Mouse (Mus musculus): ENCODE measurements around the gene Cpd.

Cpd gene

GRCm38 (mm10) chr11:76851512-76851911 is 4.7 kb upstream of the Cpd start:
- in situ Hi-C loops (cut with MboI; ENCODE audit: low pct_unique_long_range_greater_than_20kb in 1 of 2, low sequenced_read_pairs in 2 of 2, unreplicated experiment in 1 of 2), result no loop called here

GRCm38 (mm10) chr11:76849596-76849995 is 2.8 kb upstream of the Cpd start:
- in situ Hi-C loops (cut with MboI; ENCODE audit: low pct_unique_long_range_greater_than_20kb in 1 of 2, low sequenced_read_pairs in 2 of 2, unreplicated experiment in 1 of 2), result no loop called here

DNA sequence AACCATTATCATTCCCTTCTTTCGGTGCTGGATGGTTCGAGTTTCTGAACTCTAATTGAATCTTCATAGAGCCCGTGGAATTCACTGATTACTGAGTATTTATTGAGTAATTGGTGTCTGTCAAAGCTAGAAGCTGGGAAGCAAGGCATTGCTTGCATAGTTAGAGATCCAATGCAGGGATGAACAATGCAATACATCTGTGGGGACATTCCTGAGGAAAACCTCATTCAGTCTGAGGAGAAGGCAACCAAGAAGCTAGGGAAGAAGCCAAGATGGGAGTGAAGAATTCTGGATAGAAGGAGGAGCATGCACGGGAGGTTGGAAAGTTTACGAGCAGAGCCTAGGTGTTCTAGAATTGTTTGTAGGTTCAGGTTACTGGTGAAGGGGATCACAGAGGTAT is 1.3 kb upstream of the Cpd start:
- in situ Hi-C loops (cut with MboI; ENCODE audit: low pct_unique_long_range_greater_than_20kb in 1 of 2, low sequenced_read_pairs in 2 of 2, unreplicated experiment in 1 of 2), result no loop called here

DNA sequence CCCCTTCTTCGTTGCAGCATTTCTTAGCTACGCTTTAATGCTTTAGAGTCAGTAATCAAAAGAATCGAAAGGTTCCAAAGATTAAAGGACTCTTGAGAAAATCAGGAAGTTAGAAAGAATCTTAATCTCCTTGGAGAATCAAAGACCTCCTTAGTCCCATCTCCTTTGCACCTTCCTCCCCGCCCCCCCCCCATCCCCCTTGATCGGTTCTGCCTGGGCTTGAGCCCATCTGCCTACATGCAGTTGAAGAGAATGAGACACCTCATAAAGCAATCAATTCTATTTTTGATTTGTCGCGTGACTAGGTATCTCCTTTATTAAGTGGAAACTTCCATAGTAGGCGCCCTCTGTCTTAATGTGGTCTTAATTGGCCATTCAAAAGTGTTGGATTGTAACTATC is 536 bp upstream of the Cpd start:
- in situ Hi-C loops (cut with MboI; ENCODE audit: low pct_unique_long_range_greater_than_20kb in 1 of 2, low sequenced_read_pairs in 2 of 2, unreplicated experiment in 1 of 2), result no loop called here

GRCm38 (mm10) chr11:76846011-76846877 is 574 bp downstream of the Cpd start:
- in situ Hi-C loops (cut with MboI; ENCODE audit: low pct_unique_long_range_greater_than_20kb in 1 of 2, low sequenced_read_pairs in 2 of 2, unreplicated experiment in 1 of 2), result no loop called here

- in situ Hi-C loops (cut with MboI; ENCODE audit: low pct_unique_long_range_greater_than_20kb in 1 of 2, low sequenced_read_pairs in 2 of 2, unreplicated experiment in 1 of 2), result no loop called here
Observed at GRCm38 (mm10) chr11:76845275-76845980, 1.4 kb downstream of the Cpd start.

DNA sequence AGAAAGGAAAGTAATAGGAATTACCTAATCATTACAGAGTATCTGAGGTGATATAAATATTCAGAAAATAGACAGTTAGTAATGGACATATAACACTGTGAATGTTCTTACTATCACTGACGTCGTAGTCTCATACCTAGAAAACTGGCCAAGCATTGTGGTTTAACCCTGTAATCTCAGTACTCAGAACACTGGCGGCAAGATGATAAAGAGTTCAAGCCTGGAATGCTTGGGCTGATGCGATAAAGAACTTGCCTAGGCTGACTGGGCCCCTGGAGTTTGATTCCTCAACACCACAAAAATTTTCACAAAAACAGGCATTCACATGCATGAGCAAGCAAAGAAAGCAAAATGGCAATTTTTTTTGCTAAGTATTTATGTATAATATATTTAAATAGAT is 8.2 kb downstream of the Cpd start:
- in situ Hi-C loops (cut with MboI; ENCODE audit: low pct_unique_long_range_greater_than_20kb in 1 of 2, low sequenced_read_pairs in 2 of 2, unreplicated experiment in 1 of 2), result no loop called here

DNA sequence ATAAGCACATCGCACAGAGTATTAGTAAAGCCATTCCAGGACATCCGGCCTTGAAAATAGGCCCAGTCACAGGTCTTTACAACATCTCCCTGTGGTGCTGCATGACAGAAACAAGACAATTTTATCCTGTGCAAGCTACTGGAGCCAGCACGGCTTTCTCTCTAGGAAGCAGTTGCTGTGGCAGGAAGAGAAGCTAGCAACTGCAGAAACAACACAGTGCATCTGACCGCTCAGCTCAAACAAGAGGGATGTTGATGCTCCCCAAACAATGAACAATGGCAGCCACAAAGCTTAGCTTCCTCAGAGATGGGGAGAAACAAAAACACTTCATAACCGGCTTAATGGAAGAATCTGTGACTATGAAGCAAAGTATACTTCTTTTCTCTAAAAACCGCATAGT is 10.5 kb downstream of the Cpd start:
- in situ Hi-C loops (cut with MboI; ENCODE audit: low pct_unique_long_range_greater_than_20kb in 1 of 2, low sequenced_read_pairs in 2 of 2, unreplicated experiment in 1 of 2), result no loop called here

DNA sequence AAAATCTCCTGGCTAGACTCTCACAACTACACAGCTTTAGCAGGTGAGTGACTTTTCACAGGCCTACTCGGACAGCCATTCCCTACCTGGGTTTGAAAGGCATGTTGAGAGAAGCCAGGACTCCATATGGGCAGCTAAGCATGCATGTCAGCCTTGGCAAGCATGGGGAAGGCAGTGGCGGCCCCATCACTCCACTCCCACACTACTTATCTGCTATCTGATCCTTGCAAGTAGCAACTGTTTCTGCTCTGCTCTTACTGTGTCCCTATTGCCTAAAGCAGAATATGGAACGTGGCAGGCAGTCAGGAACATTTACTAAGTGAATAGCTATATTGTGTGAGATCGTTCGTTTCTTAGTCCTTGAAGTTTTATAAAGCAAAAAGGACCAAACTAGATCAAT is 10.9 kb downstream of the Cpd start:
- in situ Hi-C loops (cut with MboI; ENCODE audit: low pct_unique_long_range_greater_than_20kb in 1 of 2, low sequenced_read_pairs in 2 of 2, unreplicated experiment in 1 of 2), result no loop called here

GRCm38 (mm10) chr11:76834665-76835064 is 12.2 kb downstream of the Cpd start:
- in situ Hi-C loops (cut with MboI; ENCODE audit: low pct_unique_long_range_greater_than_20kb in 1 of 2, low sequenced_read_pairs in 2 of 2, unreplicated experiment in 1 of 2), result no loop called here

DNA sequence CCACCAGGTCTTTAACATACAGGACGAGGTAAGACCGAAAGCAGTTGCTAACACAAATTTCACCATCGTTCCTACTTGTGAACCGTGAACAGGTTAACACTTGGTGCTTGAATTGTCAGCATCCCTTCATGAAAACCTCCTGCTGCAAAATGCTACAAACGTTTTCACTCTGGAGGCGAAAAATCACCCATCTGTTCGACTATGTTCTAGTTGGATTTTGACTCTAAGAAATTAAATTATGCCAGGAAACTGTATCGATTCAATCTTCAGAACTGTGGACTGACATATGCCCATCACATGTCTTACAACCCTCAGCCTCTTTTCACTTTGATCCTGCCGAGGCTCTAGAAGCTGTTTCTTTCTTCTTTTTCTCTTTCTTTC is 21.9 kb downstream of the Cpd start:
- in situ Hi-C loops (cut with MboI; ENCODE audit: low pct_unique_long_range_greater_than_20kb in 1 of 2, low sequenced_read_pairs in 2 of 2, unreplicated experiment in 1 of 2), result no loop called here

DNA sequence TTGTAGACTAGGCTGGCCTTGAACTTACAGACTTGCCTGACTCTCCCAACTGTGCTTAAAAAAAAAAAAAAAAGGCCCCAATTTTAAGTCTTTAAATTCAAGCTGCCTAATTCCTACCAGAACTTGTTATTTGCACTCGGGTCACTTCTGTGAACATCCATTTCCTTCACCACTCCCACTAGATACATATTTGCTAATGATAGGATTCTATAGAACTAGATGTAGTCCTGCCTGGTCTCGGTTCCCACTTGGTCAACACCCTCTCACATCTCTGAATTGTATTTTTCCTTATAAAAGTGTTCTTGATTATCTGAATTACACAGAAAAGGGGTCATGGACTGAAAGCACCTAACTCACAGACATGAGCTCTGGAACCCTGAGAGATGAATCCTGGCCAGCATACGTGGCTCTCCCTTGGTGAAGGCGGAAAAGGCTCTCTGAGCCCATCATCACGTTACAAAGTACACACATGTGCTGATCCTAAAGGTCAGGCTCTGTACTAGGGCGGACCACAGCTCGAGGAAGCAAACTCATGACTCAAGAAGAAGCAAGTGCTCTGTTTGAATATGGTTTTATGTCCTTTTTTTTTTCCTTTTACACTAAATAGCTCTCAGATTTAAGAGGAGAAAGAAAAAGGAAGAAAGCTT is 22.5 kb downstream of the Cpd start:
- in situ Hi-C loops (cut with MboI; ENCODE audit: low pct_unique_long_range_greater_than_20kb in 1 of 2, low sequenced_read_pairs in 2 of 2, unreplicated experiment in 1 of 2), result no loop called here

GRCm38 (mm10) chr11:76823641-76824040 is 23.2 kb downstream of the Cpd start:
- in situ Hi-C loops (cut with MboI; ENCODE audit: low pct_unique_long_range_greater_than_20kb in 1 of 2, low sequenced_read_pairs in 2 of 2, unreplicated experiment in 1 of 2), result no loop called here

- in situ Hi-C loops (cut with MboI; ENCODE audit: low pct_unique_long_range_greater_than_20kb in 1 of 2, low sequenced_read_pairs in 2 of 2, unreplicated experiment in 1 of 2), result no loop called here
Observed at GRCm38 (mm10) chr11:76821353-76821752, 25.5 kb downstream of the Cpd start.

GRCm38 (mm10) chr11:76817664-76818063 is 29.2 kb downstream of the Cpd start:
- in situ Hi-C loops (cut with MboI; ENCODE audit: low pct_unique_long_range_greater_than_20kb in 1 of 2, low sequenced_read_pairs in 2 of 2, unreplicated experiment in 1 of 2), result no loop called here

DNA sequence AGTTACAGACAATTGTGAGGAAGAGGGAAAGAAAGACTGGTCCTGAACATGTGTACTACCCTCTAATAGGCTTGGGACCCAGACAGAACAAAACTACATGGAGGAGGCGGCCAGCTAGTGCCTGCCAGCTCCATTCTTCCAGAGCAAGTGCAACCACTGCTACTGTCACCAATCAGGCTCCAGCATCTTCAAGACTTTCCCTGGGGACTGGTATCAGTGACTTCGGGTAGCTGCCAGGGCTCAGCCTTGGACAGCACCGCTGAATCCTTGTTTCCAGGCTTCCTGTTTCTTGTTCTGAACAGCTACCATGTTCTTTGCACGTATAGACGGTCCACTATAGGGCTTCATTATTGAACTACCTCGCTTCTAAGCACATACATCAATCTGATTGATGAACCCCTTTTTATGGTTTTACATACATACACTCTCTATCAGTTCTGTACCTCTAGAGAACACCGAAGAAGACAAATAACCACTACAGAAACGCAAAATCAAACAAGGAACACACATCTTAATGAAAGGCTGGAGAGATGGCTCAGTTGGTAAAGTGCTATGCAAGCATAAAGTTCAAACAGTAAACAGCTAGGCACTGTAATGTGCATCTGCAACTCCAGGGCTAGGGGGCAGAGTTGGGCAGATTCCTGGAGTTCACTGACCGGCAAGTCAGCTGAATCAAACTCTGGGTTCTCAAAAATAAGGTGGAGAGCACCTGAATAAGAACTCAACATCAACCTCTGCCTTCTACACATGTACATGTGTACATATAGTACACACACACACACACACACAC is 35.9 kb downstream of the Cpd start:
- in situ Hi-C loops (cut with MboI; ENCODE audit: low pct_unique_long_range_greater_than_20kb in 1 of 2, low sequenced_read_pairs in 2 of 2, unreplicated experiment in 1 of 2), result no loop called here

DNA sequence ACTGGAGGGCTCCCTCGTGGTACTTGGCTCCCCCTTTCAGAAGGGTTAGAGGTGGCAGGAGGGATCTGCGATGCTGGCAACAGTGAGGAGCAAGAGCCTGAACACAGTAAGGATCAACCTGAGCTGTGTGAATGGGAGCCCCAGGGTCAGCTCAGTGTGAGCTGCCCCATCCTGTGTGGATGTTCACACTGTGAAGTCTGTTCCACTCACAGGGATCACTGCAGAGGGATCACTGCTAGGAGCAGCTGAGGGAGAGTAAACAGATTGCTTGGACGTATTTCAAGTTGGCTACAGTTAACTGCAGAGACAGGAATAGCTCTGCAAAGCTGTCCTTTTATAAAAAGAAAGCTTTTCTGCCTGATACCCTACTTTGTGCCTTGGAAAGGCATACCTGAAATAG is 37.4 kb downstream of the Cpd start:
- in situ Hi-C loops (cut with MboI; ENCODE audit: low pct_unique_long_range_greater_than_20kb in 1 of 2, low sequenced_read_pairs in 2 of 2, unreplicated experiment in 1 of 2), result no loop called here

DNA sequence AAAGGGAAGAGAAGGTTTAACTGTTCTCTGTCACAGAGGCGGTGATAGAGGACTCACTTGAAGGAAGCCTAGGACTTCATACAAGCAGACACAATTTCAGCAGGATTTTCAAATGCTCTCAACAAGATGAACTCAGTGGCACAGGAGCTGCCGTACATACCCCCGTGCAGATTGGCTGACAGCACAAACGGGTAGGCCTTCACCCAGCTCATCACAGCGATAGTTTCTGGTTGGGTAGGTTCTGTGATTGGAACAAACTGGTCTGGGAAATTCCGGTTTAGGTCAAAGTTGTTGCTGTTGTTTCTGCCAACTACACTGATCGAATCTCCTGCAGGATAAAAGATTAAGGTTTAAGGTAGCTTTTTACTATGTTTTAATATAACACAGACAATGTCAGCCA is 38.3 kb downstream of the Cpd start:
- in situ Hi-C loops (cut with MboI; ENCODE audit: low pct_unique_long_range_greater_than_20kb in 1 of 2, low sequenced_read_pairs in 2 of 2, unreplicated experiment in 1 of 2), result no loop called here
